In the genomic region with DNA sequence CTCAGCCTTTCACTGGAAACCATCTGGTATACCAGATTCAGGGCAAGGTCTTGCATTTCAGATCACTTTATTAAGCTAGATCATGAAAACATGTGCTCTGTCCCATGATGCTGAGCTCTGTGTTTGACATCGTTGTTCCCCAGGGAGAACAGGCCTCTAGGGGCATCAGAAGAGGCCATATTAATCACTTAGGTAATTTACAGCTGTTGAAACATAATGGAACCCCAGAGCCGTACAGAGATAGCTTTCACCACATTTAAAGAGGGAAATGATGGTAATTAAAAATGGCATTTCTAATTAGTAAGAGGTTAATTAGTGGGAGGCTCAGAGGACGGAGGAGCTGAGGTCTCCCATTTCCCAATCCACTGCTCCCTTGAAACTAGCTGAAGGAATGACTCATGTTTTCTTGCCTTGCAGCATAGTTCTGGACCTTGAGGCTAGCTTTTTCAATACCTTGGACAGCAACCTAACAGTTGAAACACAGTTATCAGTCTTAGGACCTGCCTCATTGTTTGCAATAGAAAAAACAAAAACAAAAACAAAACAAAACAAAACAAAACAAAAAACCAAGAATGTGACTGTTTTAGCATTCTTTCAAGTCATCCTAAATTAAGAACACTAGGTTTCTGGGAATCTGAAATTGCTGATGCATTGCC, we compare ENCODE assay signal across 17 mouse cellular contexts.
DNase-seq lines count a peak whose midpoint lies in the region; ATAC-seq and TF ChIP-seq lines count a peak whose summit lies in the region.
"Had no signal": no experiment of that assay in that cellular context is flagged by ENCODE, and none has a peak within 500 bp of the region (broad histone marks: within the 10 kb centered on the region; RNA-seq: fewer than 3 reads in every experiment).

No protein-coding gene starts in this region.

- no peak for TF ChIP-seq CTCF in kidney, postnatal 0 days (IDR thresholded peaks at IDR 0.05; ENCODE audit: low read depth)

- H3K9ac ChIP-seq in kidney, postnatal 0 days (ENCODE audit: low read depth, low read length): no peak overlapping the region
- no peak overlapping the region for H3K9ac ChIP-seq in kidney, embryonic 14.5 days (ENCODE audit: low read depth, low read length)
- H3K9ac ChIP-seq in ES-E14 (ENCODE audit: insufficient read depth, low read depth, low read length, poor library complexity, severe bottlenecking): no peak overlapping the region
- H3K9ac ChIP-seq: limb, embryonic 15.5 days had no signal

- no peak overlapping the region for H3K4me3 ChIP-seq in kidney, postnatal 0 days (replicated peaks; ENCODE audit: low read depth, low read length)
- no peak overlapping the region for H3K4me3 ChIP-seq in kidney, embryonic 14.5 days (ENCODE audit: low read length)
- H3K4me3 ChIP-seq in ES-E14 (ENCODE audit: insufficient read depth in 1 of 2, low read depth in 1 of 2, low read length in 2 of 2, poor library complexity in 1 of 2, severe bottlenecking in 1 of 2): no peak overlapping the region
- H3K4me3 ChIP-seq: erythroblast, embryonic 14.5 days; left cerebral cortex, adult 2 months; limb, embryonic 15.5 days; myocyte had no signal

- no peak overlapping the region for H3K27ac ChIP-seq in kidney, postnatal 0 days
- no peak overlapping the region for H3K27ac ChIP-seq in kidney, embryonic 14.5 days (ENCODE audit: low read depth, low read length)
- H3K27ac ChIP-seq in ES-E14 (ENCODE audit: insufficient read depth, low read depth, low read length, poor library complexity, severe bottlenecking): no peak overlapping the region
- H3K27ac ChIP-seq: left cerebral cortex, adult 2 months; limb, embryonic 15.5 days had no signal

- H3K4me2 ChIP-seq in kidney, postnatal 0 days (ENCODE audit: low read length): no peak overlapping the region
- no peak overlapping the region for H3K4me2 ChIP-seq in kidney, embryonic 14.5 days (replicated peaks; ENCODE audit: low read depth, low read length)
- H3K4me2 ChIP-seq: limb, embryonic 15.5 days had no signal

- WGBS in kidney, postnatal 0 days: 41% methylated on average over 3 of the region's 3 CpGs
- 55% methylated on average over 3 of the region's 3 CpGs for WGBS in kidney, embryonic 14.5 days

- no peaks in the 10 kb centered on the region for H3K4me1 ChIP-seq in kidney, postnatal 0 days (replicated peaks; ENCODE audit: insufficient read depth, low read length)
- no peaks in the 10 kb centered on the region for H3K4me1 ChIP-seq in kidney, embryonic 14.5 days (ENCODE audit: control insufficient read depth, insufficient read depth, low read length)
- H3K4me1 ChIP-seq in ES-E14 (ENCODE audit: control insufficient read depth in 2 of 2, insufficient read depth in 2 of 2, low read length in 2 of 2, poor library complexity in 1 of 2): no peaks in the 10 kb centered on the region
- H3K4me1 ChIP-seq: limb, embryonic 15.5 days had no signal

- H3K27me3 ChIP-seq in kidney, postnatal 0 days (ENCODE audit: insufficient read depth, low read length): no peaks in the 10 kb centered on the region
- no peaks in the 10 kb centered on the region for H3K27me3 ChIP-seq in kidney, embryonic 14.5 days (ENCODE audit: control insufficient read depth, insufficient read depth, low read length)
- H3K27me3 ChIP-seq: CH12.LX; limb, embryonic 15.5 days had no signal

- peak; percentile 22 for DNase-seq in kidney, postnatal 0 days (ENCODE audit: low spot score)
- peak; percentile 11 for DNase-seq in ES-E14 (ENCODE audit: low read depth, low spot score)
- DNase-seq in ZHBTc4 (ENCODE audit: low read depth, low spot score): peak; percentile 10
- DNase-seq in mesoderm, embryonic 11.5 days (ENCODE audit: low read depth, low spot score): peak; percentile 4
- DNase-seq in layer of hippocampus, adult 18-20 months (ENCODE audit: low spot score in 2 of 2): no peak
- no peak for DNase-seq in kidney, postnatal 10 days
- DNase-seq: cerebellum, postnatal 36 days; kidney, postnatal 4 days; lung, adult 18-20 months; thymus, adult 2 months had no signal

- ATAC-seq in kidney, postnatal 0 days (replicated peaks; ENCODE audit: low FRiP score, low read depth): no peak
- ATAC-seq in kidney, embryonic 14.5 days (ENCODE audit: low FRiP score, low TSS enrichment): no peak
- ATAC-seq: intestine, postnatal 0 days had no signal

- in situ Hi-C loops in ES-E14 (cut with MboI; ENCODE audit: low sequenced_read_pairs in 2 of 2, unreplicated experiment in 2 of 2): no loop called here

- H3K9me3 ChIP-seq in kidney, postnatal 0 days (replicated peaks; ENCODE audit: low read length): no peaks in the 10 kb centered on the region
- no peaks in the 10 kb centered on the region for H3K9me3 ChIP-seq in kidney, embryonic 14.5 days (ENCODE audit: control insufficient read depth, low read length)
- H3K9me3 ChIP-seq in ES-E14 (ENCODE audit: control insufficient read depth, insufficient read depth, low read depth, low read length): no peaks in the 10 kb centered on the region
- H3K9me3 ChIP-seq: limb, embryonic 15.5 days had no signal

- H3K36me3 ChIP-seq in kidney, postnatal 0 days (ENCODE audit: insufficient read depth, low read length): no peaks in the 10 kb centered on the region
- H3K36me3 ChIP-seq in kidney, embryonic 14.5 days (ENCODE audit: control insufficient read depth, insufficient read depth, low read length): no peaks in the 10 kb centered on the region
- no peaks in the 10 kb centered on the region for H3K36me3 ChIP-seq in ES-E14 (ENCODE audit: control insufficient read depth, insufficient read depth, low read length, poor library complexity, severe bottlenecking)
- H3K36me3 ChIP-seq: limb, embryonic 15.5 days had no signal

TF ChIP-seq in ES-E14, 5 proteins besides CTCF, POLR2A, EP300 and RAD21:
- TF ChIP-seq CHD2 (IDR thresholded peaks at IDR 0.05; ENCODE audit: low read depth, low read length) (no peak), HCFC1 (IDR thresholded peaks at IDR 0.05; ENCODE audit: borderline replicate concordance, insufficient read depth, low read length) (no peak)
TF ChIP-seq in ES-E14: peak in this region for 0.

Comparison
In these comparisons a context has a peak if more than half of its experiments do, and no peak if none do; other contexts are left out.
1. DNase-seq: peak in kidney, postnatal 0 days (single experiment), ES-E14 (single experiment), ZHBTc4 (single experiment) and mesoderm, embryonic 11.5 days (single experiment); none in layer of hippocampus, adult 18-20 months (0 of 2) and kidney, postnatal 10 days (single experiment).